Mouse (Mus musculus) cerebellum, postnatal 4 days (tissue): ENCODE data around the gene Fntb.

Experiments
- DNase-seq, 2 experiments: peaks; one replicate each; pipeline ENCODE4 v3.0.0; 2022; ENCODE audit warnings: low spot score in 2 of 2, mixed read lengths in 1 of 2

Fntb gene

GRCm38 (mm10) chr12:76920398-76920797 lies 155.0 kb downstream of the Fntb start:
- DNase-seq, result no peak

- no peak for DNase-seq
Observed at GRCm38 (mm10) chr12:76920990-76921389, 155.6 kb downstream of the Fntb start.

- no peak for DNase-seq
Observed at GRCm38 (mm10) chr12:76923118-76923517, 157.7 kb downstream of the Fntb start.

GRCm38 (mm10) chr12:76924904-76925604 lies 159.7 kb downstream of the Fntb start:
- no peak for DNase-seq

- no peak for DNase-seq
Observed at GRCm38 (mm10) chr12:76926338-76926945, 161.1 kb downstream of the Fntb start.

- no peak for DNase-seq
Observed at GRCm38 (mm10) chr12:76927012-76927411, 161.6 kb downstream of the Fntb start.

- no peak for DNase-seq
Observed at GRCm38 (mm10) chr12:76927539-76927938, 162.2 kb downstream of the Fntb start.

- no peak for DNase-seq
Observed at GRCm38 (mm10) chr12:76930177-76930576, 164.8 kb downstream of the Fntb start.

- peak in 1 of 2 experiments; percentile 47 for DNase-seq
Observed at GRCm38 (mm10) chr12:76931739-76932687, 166.6 kb downstream of the Fntb start.

GRCm38 (mm10) chr12:76932688-76933060 lies 167.3 kb downstream of the Fntb start:
- DNase-seq, result no peak

GRCm38 (mm10) chr12:76934438-76934837 lies 169.0 kb downstream of the Fntb start:
- DNase-seq, result no peak

- peak in 1 of 2 experiments; percentile 31 for DNase-seq
Observed at GRCm38 (mm10) chr12:76936211-76936610, 170.8 kb downstream of the Fntb start.

- DNase-seq, result no peak
Observed at GRCm38 (mm10) chr12:76938013-76938412, 172.6 kb downstream of the Fntb start.

- DNase-seq, result no peak
Observed at GRCm38 (mm10) chr12:76941524-76941923, 176.1 kb downstream of the Fntb start.

- no peak for DNase-seq
Observed at GRCm38 (mm10) chr12:76942476-76942875, 177.1 kb downstream of the Fntb start.

- no peak for DNase-seq
Observed at GRCm38 (mm10) chr12:76943046-76943445, 177.7 kb downstream of the Fntb start.

GRCm38 (mm10) chr12:76943466-76943865 lies 178.1 kb downstream of the Fntb start:
- no peak for DNase-seq

GRCm38 (mm10) chr12:76947487-76947886 lies 182.1 kb downstream of the Fntb start:
- DNase-seq, result no peak

GRCm38 (mm10) chr12:76948185-76948584 lies 182.8 kb downstream of the Fntb start:
- no peak for DNase-seq

- no peak for DNase-seq
Observed at GRCm38 (mm10) chr12:76948781-76949180, 183.4 kb downstream of the Fntb start.

GRCm38 (mm10) chr12:76950330-76950729 lies 184.9 kb downstream of the Fntb start:
- DNase-seq, result no peak

- no peak for DNase-seq
Observed at GRCm38 (mm10) chr12:76953750-76954363, 188.5 kb downstream of the Fntb start.
